Mouse (Mus musculus): ENCODE measurements around the gene Arhgef16.

Gene Arhgef16

DNA sequence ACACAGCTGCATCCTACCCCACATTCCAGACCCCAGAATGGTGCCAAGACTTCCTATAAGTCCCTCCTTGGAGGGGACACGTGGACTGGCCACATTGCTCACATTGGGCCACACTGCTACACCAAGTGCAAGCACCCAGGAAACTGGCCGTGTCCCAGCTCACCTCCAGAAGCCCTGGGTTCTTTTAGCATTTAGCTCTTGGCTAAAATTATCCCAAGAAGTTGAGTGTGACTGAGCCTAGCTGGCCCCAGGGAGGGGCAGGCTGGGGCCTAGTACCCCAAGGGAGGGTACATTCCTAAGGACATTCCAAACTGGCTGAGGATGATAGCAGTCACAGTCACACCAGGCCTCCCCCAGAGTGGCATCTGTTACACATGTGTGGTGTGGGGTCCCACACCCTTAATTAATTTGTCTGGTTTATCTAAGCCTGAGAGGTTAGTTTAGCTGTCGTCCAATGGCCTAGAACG lies 7.7 kb downstream of the Arhgef16 start:
- no peak for DNase-seq (ENCODE audit: low read depth, low spot score)

DNA sequence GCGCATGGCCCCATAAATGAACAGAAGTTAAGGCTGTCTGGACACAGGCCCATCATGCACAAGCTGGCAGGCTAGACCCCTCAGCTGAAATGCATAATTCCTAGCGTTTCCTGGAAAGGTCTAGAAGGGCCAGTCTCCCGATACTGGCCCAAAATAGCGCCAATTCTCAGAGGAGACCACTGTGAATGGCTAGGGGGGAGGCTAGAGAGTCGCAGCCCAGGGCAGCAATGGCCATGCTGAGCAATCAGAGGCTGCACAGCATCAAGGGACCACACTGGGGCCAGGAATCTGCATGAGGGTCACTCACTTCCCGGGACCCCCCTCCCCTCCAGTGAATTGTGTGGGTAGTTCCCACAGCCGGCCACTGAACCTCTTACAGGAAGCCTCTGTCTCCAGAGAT lies 17.8 kb downstream of the Arhgef16 start:
- DNase-seq (ENCODE audit: low read depth, low spot score), result no peak

GRCm38 (mm10) chr4:154279481-154279880 lies 22.0 kb downstream of the Arhgef16 start:
- DNase-seq (ENCODE audit: low read depth, low spot score), result no peak

GRCm38 (mm10) chr4:154273000-154273399 lies 28.5 kb downstream of the Arhgef16 start:
- DNase-seq (ENCODE audit: low read depth, low spot score), result peak; percentile 47

DNA sequence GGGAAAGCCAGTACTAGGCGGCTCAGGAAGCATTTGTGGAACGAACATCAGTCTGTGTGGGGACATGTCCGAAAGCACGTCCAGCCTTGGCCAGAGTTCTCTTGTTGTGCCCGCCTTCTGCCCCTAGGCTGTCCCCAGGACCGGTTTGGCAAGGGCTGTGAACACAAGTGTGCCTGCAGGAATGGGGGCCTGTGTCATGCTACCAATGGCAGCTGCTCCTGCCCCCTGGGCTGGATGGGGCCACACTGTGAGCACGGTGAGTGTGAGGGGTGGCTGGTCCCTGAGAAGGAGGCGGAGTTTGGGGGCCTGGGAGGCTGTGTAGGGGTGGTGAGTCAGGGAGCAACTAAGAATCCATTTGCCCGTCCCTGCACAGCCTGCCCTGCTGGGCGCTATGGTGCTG lies 32.0 kb downstream of the Arhgef16 start:
- DNase-seq (ENCODE audit: low read depth, low spot score), result no peak

- no peak for DNase-seq (ENCODE audit: low read depth, low spot score)
Measured at GRCm38 (mm10) chr4:154267511-154267910, 34.0 kb downstream of the Arhgef16 start.

DNA sequence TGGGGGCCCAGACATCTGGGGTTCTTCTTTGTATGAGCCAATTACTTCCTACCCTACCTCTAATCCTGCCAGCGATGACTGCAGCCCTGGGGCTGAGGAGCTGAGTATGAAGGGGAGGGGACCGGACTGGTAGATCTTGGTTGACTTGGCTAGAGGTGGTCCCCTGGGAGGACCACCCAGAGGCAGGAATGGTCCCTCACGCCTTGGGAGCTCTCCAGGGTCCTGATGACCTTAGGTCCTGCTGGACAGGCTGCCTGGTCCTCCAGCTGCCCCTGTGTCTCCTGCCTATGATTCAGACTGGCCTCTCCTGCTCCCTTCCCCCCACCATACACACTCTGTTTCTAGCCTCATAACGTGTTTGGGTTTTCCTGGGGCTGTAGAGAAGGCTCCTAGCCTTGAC lies 39.4 kb downstream of the Arhgef16 start:
- no peak for DNase-seq (ENCODE audit: low read depth, low spot score)

- DNase-seq (ENCODE audit: low read depth, low spot score), result no peak
Measured at GRCm38 (mm10) chr4:154260755-154261154, 40.7 kb downstream of the Arhgef16 start.

GRCm38 (mm10) chr4:154252537-154253255 lies 48.8 kb downstream of the Arhgef16 start:
- no peak for DNase-seq (ENCODE audit: low read depth, low spot score)

GRCm38 (mm10) chr4:154249316-154249715 lies 52.2 kb downstream of the Arhgef16 start:
- no peak for DNase-seq (ENCODE audit: low read depth, low spot score)

DNA sequence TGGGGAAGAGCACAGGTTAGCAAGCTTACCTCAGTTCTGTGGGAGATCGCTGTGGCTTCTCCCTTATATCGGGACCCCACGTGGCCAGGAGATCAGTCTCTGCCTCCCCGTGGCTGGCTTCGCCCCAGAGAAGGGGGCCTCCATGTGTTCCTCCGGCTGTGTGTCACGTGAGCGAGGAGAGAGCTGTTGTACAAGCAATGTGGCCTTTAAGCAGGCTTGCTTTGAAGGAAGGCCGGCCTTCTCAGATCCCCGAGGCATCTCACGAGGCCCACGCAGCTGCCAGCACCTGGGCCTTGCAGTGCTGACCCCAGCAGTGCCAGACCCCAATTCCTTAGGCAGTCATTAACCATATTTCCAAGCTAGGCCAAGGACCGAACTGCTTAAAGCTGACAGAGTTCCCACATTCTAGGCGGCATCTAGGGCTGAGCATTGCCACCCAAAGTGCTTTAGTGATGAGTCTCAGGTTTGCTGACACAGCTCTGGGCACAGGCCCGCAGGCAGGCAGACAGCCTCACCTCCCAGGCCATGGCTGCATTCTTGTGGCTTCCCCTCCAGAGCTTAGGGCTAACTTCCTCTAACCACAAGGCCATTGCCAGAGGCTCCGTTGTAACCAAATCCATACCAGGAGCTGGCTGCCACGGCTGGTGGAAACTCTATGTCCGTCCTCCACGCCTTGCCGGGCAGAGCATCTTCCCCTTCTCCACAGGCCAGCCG lies 53.2 kb downstream of the Arhgef16 start:
- no peak for DNase-seq (ENCODE audit: low read depth, low spot score)

DNA sequence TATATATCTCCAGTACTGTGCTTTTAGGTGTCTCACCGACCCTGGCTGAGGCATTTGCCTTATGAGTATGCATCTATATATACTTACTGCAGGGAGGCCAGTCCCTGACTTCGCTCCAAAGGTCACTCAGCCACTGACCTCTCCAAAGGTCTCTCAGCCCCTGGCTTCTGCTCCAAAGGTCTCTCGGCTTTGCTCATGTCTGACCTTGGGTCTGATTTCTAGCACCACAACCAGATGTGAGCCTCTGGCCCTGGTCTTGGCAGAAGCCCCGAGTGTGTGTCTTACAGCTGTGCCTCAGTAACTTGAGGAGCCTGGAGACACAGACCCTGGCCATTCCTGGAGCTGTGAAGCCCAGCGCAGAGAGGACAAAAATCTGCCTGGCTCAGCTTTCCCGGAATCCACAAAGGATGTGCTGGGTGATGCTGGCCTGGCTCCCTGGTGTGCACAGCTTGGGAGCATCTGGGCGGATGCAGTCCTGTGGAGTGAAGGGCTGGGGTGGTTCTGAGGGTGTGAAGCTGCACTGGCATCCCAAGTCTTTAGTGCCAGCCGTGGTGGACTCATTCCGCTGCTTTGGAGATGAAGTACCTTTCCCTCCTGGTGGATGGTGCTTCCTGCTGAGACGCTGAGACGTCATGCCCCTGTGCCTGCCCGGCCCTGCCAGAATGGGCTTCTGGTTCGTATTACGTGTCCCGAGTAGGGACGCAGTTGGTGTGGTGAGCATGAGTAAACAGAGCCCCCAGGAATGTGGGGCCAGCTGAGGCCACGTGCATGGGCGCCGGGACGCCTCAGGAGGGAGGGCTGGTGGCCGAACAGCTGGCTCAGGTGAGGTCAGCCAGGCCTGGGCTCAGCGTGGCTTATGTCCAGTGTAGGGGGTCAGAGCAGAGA lies 54.0 kb downstream of the Arhgef16 start:
- no peak for DNase-seq (ENCODE audit: low read depth, low spot score)

DNA sequence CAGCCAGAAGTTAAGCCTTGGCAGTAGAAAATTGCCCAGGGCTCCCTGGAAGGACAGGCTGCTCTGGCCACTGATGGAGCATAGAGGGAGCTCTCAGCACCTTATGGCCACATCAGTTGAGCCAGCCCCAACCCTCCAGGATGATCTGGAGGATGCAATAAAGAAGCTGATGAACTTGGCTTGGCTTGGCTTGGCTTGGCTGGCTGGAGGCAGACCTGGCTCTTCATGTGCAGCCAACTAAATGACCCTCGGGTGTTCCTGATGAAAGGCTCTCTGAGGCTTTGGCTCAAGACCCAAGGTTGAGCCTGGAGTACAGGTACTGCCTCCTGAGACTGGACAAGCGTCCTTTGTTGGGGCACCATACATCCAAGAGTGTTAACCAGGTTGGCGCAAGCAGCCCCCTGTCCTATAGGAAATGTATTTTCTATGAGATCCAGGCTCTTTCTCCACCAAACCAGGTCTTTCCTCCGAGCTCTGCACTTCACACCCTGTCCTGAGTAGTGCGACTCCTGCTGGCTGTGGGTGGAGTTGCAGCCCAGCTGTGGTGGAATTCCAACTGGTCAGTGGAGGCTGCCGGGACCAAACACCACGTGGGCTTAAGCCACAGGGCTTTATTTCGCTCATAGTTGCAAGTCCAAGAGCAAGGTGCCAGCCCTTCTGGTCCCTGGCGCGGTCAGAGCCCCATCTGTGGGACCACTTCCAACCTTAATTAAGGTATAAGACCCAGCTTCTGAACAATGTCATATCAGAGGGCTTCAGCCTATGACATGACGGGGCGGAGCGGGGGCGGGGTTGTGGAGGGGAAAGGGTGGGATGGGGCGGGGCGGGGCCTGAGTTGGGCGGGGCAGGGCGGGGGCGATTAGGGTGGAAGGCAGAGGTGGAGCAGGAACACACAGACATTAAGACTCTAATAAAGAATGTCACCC lies 55.1 kb downstream of the Arhgef16 start:
- DNase-seq (ENCODE audit: low read depth, low spot score), result peak; percentile 59

- DNase-seq (ENCODE audit: low read depth, low spot score), result no peak
Measured at GRCm38 (mm10) chr4:154245342-154245741, 56.1 kb downstream of the Arhgef16 start.

DNA sequence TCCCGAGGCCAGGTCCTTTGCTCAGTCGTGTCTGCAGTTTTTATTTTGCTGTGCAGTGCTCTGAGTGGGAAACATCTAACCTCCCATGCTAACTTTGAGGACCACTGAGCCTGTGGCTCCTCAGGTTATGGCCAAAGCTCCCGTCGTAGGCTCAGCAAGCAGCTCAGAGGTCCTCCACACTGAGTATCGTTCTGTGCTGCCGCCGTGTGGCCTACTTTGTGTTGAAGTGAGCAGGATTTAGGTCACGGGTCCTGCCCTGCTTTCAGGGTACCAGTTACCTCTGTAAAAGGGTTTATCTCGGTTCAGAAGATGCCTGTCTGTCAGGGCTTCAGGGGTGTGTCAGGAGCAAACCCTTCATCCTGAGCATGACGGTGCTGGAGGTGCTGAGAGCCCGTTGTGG lies 60.9 kb downstream of the Arhgef16 start:
- DNase-seq (ENCODE audit: low read depth, low spot score), result no peak

DNA sequence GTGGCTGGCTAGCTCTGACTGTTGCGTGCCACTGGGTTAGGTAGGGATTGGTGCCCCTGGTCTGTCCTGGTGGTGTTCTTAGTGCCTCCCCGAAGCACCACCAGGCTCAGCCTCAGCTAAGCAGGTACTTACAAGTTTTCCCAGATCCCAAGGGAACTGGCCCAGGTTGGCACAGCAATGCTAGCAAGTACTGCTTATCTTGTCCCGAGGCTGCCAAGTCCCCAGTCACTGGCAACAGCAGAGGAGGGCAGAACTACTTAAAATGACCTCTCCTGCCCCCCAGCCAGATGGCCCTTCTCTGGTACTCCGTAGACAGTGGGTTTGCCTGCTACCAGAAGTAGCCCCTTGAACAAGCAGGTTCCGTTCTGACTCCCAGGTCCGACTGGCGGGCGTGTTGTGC lies 62.3 kb downstream of the Arhgef16 start:
- DNase-seq (ENCODE audit: low read depth, low spot score), result no peak

- DNase-seq (ENCODE audit: low read depth, low spot score), result no peak
Measured at GRCm38 (mm10) chr4:154237306-154237705, 64.2 kb downstream of the Arhgef16 start.

GRCm38 (mm10) chr4:154236893-154237292 lies 64.6 kb downstream of the Arhgef16 start:
- no peak for DNase-seq (ENCODE audit: low read depth, low spot score)

DNA sequence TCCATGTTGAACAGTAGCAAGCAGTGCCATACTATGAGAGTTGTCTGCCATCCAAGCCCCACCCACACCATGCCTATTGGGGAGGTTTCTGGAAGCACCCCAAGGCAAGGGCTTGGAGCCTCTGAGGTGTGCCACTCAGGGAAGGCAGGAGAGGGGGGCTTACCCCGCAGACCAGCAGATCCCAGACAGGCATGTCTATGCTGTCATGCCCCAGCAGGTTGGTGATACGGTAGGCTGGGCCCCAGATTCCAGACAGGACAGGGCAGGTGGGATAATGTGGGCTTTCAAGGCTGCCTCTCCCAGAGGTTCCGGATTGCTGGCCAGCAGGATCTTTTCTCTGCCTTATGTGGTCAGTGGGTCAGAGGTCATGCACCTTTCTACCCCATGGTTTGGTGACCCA lies 65.5 kb downstream of the Arhgef16 start:
- DNase-seq (ENCODE audit: low read depth, low spot score), result no peak

GRCm38 (mm10) chr4:154232295-154232694 lies 69.2 kb downstream of the Arhgef16 start:
- DNase-seq (ENCODE audit: low read depth, low spot score), result no peak

DNA sequence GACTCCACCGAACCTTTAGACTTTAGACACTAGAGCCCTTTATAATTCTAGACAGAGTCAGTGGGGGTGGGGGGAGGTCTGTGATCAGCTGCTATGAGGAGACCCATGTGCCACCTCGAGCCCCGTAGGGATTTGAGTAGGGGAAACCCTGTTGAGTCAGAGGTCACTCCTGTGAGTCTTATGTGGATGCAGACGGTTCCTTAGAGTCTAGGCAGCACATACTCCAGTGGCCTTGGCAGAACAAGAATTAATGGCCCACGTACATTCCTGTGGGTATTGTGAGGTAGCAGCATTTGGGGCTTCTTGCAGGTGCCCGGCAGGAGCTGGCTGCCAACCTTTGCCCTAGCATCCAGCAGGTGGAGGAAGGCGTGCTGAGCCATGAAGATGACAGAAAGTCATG lies 70.1 kb downstream of the Arhgef16 start:
- DNase-seq (ENCODE audit: low read depth, low spot score), result no peak
